Mouse (Mus musculus) C2C12 (cell line): ENCODE data around the gene Eva1c.

Experiments used
- CTCF ChIP-seq: IDR thresholded peaks from one replicate; pipeline ENCODE4 v1.5.1; 2011; ENCODE audit not compliant: control insufficient read depth, insufficient read depth, insufficient read length
- FOSL1 ChIP-seq: IDR thresholded peaks from one replicate; pipeline ENCODE4 v1.8.0; 2011; ENCODE audit warnings: mild to moderate bottlenecking, low read length; ENCODE audit not compliant: poor library complexity, insufficient read depth, severe bottlenecking
- MAX ChIP-seq: IDR thresholded peaks from one replicate; pipeline ENCODE4 v1.6.1; 2011; ENCODE audit warnings: mild to moderate bottlenecking, control low read depth
- MYOD1 ChIP-seq: IDR thresholded peaks from one replicate; pipeline ENCODE4 v1.6.1; 2011; ENCODE audit warnings: low read depth; ENCODE audit not compliant: control insufficient read depth, insufficient read length
- MYOG ChIP-seq: IDR thresholded peaks from one replicate; pipeline ENCODE4 v1.6.1; 2011; ENCODE audit not compliant: control insufficient read depth, insufficient read length; ENCODE audit errors: extremely low read depth
- USF1 ChIP-seq: IDR thresholded peaks from one replicate; pipeline ENCODE4 v1.6.1; 2011; ENCODE audit warnings: low read depth, mild to moderate bottlenecking, control low read depth, moderate library complexity

DNA sequence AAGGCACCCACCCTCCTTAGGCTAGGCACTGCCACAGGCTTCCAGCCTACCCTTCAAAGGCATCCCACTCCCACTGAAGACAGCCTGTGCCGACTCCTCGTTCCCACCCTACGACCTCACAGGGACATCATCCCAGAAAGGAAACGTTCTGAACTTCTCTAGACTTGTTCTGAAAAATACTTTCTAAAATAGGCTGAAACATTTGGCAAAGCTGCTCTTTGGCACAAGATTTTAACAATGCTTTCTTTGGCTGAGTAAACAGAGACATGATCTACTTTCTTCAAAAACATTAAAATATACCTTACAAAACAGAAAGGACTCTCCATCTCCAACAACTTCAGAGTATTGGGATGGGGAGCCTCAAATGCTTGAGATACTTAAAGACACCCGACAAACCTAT, 25.3 kb upstream of the Eva1c start:
- no peak for TF ChIP-seq MYOG
- TF ChIP-seq CTCF, result no peak
- TF ChIP-seq MAX, result no peak
- TF ChIP-seq USF1, result no peak
- TF ChIP-seq MYOD1, result no peak
- no peak for TF ChIP-seq FOSL1
